Mouse (Mus musculus): ENCODE measurements around the gene Fam171a1.

GRCm38 (mm10) chr2:3273349-3273748, 159.3 kb downstream of the Fam171a1 start:
- TF ChIP-seq GATA1 (IDR thresholded peaks at IDR 0.05; ENCODE audit: low read length): no peak
- no peak for TF ChIP-seq TAL1 (IDR thresholded peaks at IDR 0.05; ENCODE audit: low read length)
